Mouse (Mus musculus): ENCODE results near the gene Hoxc5. TPM values are rescaled to one million over a fixed set of nuclear protein-coding genes. Genes with fewer than 3 reads are reported as not detected.

The Hoxc5 gene
- polyA plus RNA-seq, 1 experiment: 0.32 TPM

- 7% methylated on average over 17 of the region's 17 CpGs for WGBS
- Histone ChIP-seq H3K36me3 (ENCODE audit: control insufficient read depth, insufficient read depth, low read length) (no peaks in the 10 kb centered on the region), H3K27ac (ENCODE audit: control insufficient read depth, insufficient read depth, low read length) (no peak overlapping the region), H3K4me1 (replicated peaks; ENCODE audit: control insufficient read depth, insufficient read depth, low read length) (no peaks in the 10 kb centered on the region), H3K4me3 (ENCODE audit: control insufficient read depth, insufficient read depth, low read length) (no peak overlapping the region), H3K27me3 (ENCODE audit: control insufficient read depth, insufficient read depth, low read length) (peaks cover 38% of the 10 kb centered on the region)
- peak; percentile 43; the same call in 1 of the 2 replicates for TF ChIP-seq CTCF (IDR thresholded peaks at IDR 0.05; ENCODE audit: borderline replicate concordance, control insufficient read depth, extremely low read depth, insufficient read depth, low read length, poor library complexity)
- TF ChIP-seq POLR2A (IDR thresholded peaks at IDR 0.05; ENCODE audit: control insufficient read depth, extremely low read depth, insufficient read depth, low read length, poor library complexity): no peak
- DNase-seq: peak; percentile 16
Observed at GRCm38 (mm10) chr15:103013238-103013984, 46.2 kb downstream of the Hoxc5 start.

GRCm38 (mm10) chr15:103014166-103015008, 47.1 kb downstream of the Hoxc5 start:
- no peak for DNase-seq
- Histone ChIP-seq H3K27ac (ENCODE audit: control insufficient read depth, insufficient read depth, low read length) (no peak overlapping the region), H3K4me1 (replicated peaks; ENCODE audit: control insufficient read depth, insufficient read depth, low read length) (no peaks in the 10 kb centered on the region), H3K36me3 (ENCODE audit: control insufficient read depth, insufficient read depth, low read length) (no peaks in the 10 kb centered on the region), H3K27me3 (ENCODE audit: control insufficient read depth, insufficient read depth, low read length) (peaks cover 37% of the 10 kb centered on the region), H3K4me3 (ENCODE audit: control insufficient read depth, insufficient read depth, low read length) (no peak overlapping the region)
- TF ChIP-seq CTCF (IDR thresholded peaks at IDR 0.05; ENCODE audit: borderline replicate concordance, control insufficient read depth, extremely low read depth, insufficient read depth, low read length, poor library complexity) (no peak), POLR2A (IDR thresholded peaks at IDR 0.05; ENCODE audit: control insufficient read depth, extremely low read depth, insufficient read depth, low read length, poor library complexity) (no peak)
- 6% methylated on average over 57 of the region's 57 CpGs for WGBS

- TF ChIP-seq CTCF (IDR thresholded peaks at IDR 0.05; ENCODE audit: borderline replicate concordance, control insufficient read depth, extremely low read depth, insufficient read depth, low read length, poor library complexity) (no peak), POLR2A (IDR thresholded peaks at IDR 0.05; ENCODE audit: control insufficient read depth, extremely low read depth, insufficient read depth, low read length, poor library complexity) (no peak)
- Histone ChIP-seq H3K4me1 (replicated peaks; ENCODE audit: control insufficient read depth, insufficient read depth, low read length) (no peaks in the 10 kb centered on the region), H3K4me3 (ENCODE audit: control insufficient read depth, insufficient read depth, low read length) (no peak overlapping the region), H3K27me3 (ENCODE audit: control insufficient read depth, insufficient read depth, low read length) (peaks cover 39% of the 10 kb centered on the region), H3K27ac (ENCODE audit: control insufficient read depth, insufficient read depth, low read length) (no peak overlapping the region), H3K36me3 (ENCODE audit: control insufficient read depth, insufficient read depth, low read length) (no peaks in the 10 kb centered on the region)
- 8% methylated on average over 28 of the region's 28 CpGs for WGBS
- DNase-seq: no peak
Observed at GRCm38 (mm10) chr15:103015009-103015399, 47.8 kb downstream of the Hoxc5 start.

- no peak for DNase-seq
- WGBS: 26% methylated on average over 19 of the region's 19 CpGs
- H3K27me3 ChIP-seq (ENCODE audit: control insufficient read depth, insufficient read depth, low read length): peaks cover 36% of the 10 kb centered on the region
- H3K4me1 ChIP-seq (replicated peaks; ENCODE audit: control insufficient read depth, insufficient read depth, low read length): no peaks in the 10 kb centered on the region
- no peak overlapping the region for H3K4me3 ChIP-seq (ENCODE audit: control insufficient read depth, insufficient read depth, low read length)
- no peak overlapping the region for H3K27ac ChIP-seq (ENCODE audit: control insufficient read depth, insufficient read depth, low read length)
- no peak for TF ChIP-seq POLR2A (IDR thresholded peaks at IDR 0.05; ENCODE audit: control insufficient read depth, extremely low read depth, insufficient read depth, low read length, poor library complexity)
- no peak for TF ChIP-seq CTCF (IDR thresholded peaks at IDR 0.05; ENCODE audit: borderline replicate concordance, control insufficient read depth, extremely low read depth, insufficient read depth, low read length, poor library complexity)
- no peaks in the 10 kb centered on the region for H3K36me3 ChIP-seq (ENCODE audit: control insufficient read depth, insufficient read depth, low read length)
Observed at GRCm38 (mm10) chr15:103015406-103016166, 48.3 kb downstream of the Hoxc5 start.

- no peaks in the 10 kb centered on the region for H3K4me1 ChIP-seq (replicated peaks; ENCODE audit: control insufficient read depth, insufficient read depth, low read length)
- no peaks in the 10 kb centered on the region for H3K36me3 ChIP-seq (ENCODE audit: control insufficient read depth, insufficient read depth, low read length)
- no peak within 1 kb of the TSS for H3K4me3 ChIP-seq (ENCODE audit: control insufficient read depth, insufficient read depth, low read length)
- DNase-seq: no peak
- H3K27me3 ChIP-seq (ENCODE audit: control insufficient read depth, insufficient read depth, low read length): peaks cover 23% of the 10 kb centered on the region
- TF ChIP-seq CTCF (IDR thresholded peaks at IDR 0.05; ENCODE audit: borderline replicate concordance, control insufficient read depth, extremely low read depth, insufficient read depth, low read length, poor library complexity) (no peak), POLR2A (IDR thresholded peaks at IDR 0.05; ENCODE audit: control insufficient read depth, extremely low read depth, insufficient read depth, low read length, poor library complexity) (no peak)
- WGBS: 83% methylated on average over 9 of the region's 9 CpGs
- H3K27ac ChIP-seq (ENCODE audit: control insufficient read depth, insufficient read depth, low read length): no peak within 1 kb of the TSS
Observed at GRCm38 (mm10) chr15:103018636-103019035, 51.4 kb downstream of the Hoxc5 start, which contains the start of gene Hoxc4. Gene Hoxc4 (plus strand): TSS chr15:103018934.

GRCm38 (mm10) chr15:103020899-103021418, 53.7 kb downstream of the Hoxc5 start:
- TF ChIP-seq POLR2A (IDR thresholded peaks at IDR 0.05; ENCODE audit: control insufficient read depth, extremely low read depth, insufficient read depth, low read length, poor library complexity) (no peak), CTCF (IDR thresholded peaks at IDR 0.05; ENCODE audit: borderline replicate concordance, control insufficient read depth, extremely low read depth, insufficient read depth, low read length, poor library complexity) (no peak)
- 17% methylated on average over 8 of the region's 8 CpGs for whole genome bisulfite sequencing
- H3K4me1 ChIP-seq (replicated peaks; ENCODE audit: control insufficient read depth, insufficient read depth, low read length): no peaks in the 10 kb centered on the region
- no peaks in the 10 kb centered on the region for H3K36me3 ChIP-seq (ENCODE audit: control insufficient read depth, insufficient read depth, low read length)
- H3K4me3 ChIP-seq (ENCODE audit: control insufficient read depth, insufficient read depth, low read length): no peak overlapping the region
- H3K27ac ChIP-seq (ENCODE audit: control insufficient read depth, insufficient read depth, low read length): no peak overlapping the region
- no peak for DNase-seq
- H3K27me3 ChIP-seq (ENCODE audit: control insufficient read depth, insufficient read depth, low read length): peaks cover 16% of the 10 kb centered on the region
